In genomic region chr15:62358338-62359239, GRCm38 (mm10) we compare ENCODE assay signal across 18 mouse cellular contexts.
"Had no signal": no experiment of that assay in that cellular context is flagged by ENCODE, and none has a peak within 500 bp of the region (broad histone marks: within the 10 kb centered on the region; RNA-seq: fewer than 3 reads in every experiment).

No protein-coding gene starts in this region.

- H3K27me3 ChIP-seq: liver, embryonic 13.5 days; liver, embryonic 15.5 days; lung, embryonic 15.5 days; megakaryocyte, embryonic 14.5 days; midbrain, embryonic 13.5 days; neural tube, embryonic 12.5 days had no signal

- H3K36me3 ChIP-seq: liver, embryonic 13.5 days; liver, embryonic 15.5 days; lung, embryonic 15.5 days; midbrain, embryonic 13.5 days; neural tube, embryonic 12.5 days had no signal

- H3K9me3 ChIP-seq: liver, embryonic 13.5 days; liver, embryonic 15.5 days; lung, embryonic 15.5 days; midbrain, embryonic 13.5 days; neural tube, embryonic 12.5 days had no signal

- H3K27ac ChIP-seq: liver, embryonic 13.5 days; liver, embryonic 15.5 days; lung, embryonic 15.5 days; macrophage; midbrain, embryonic 13.5 days; neural tube, embryonic 12.5 days had no signal

- H3K4me2 ChIP-seq: liver, embryonic 13.5 days; liver, embryonic 15.5 days; lung, embryonic 15.5 days; midbrain, embryonic 11.5 days; midbrain, embryonic 13.5 days; neural tube, embryonic 12.5 days had no signal

- H3K9ac ChIP-seq: liver, embryonic 13.5 days; liver, embryonic 15.5 days; liver, postnatal 0 days; lung, embryonic 15.5 days; midbrain, embryonic 13.5 days; neural tube, embryonic 12.5 days had no signal

- H3K4me3 ChIP-seq: liver, embryonic 13.5 days; liver, embryonic 15.5 days; lung, embryonic 15.5 days; megakaryocyte, embryonic 14.5 days; midbrain, embryonic 13.5 days; neural tube, embryonic 12.5 days had no signal

- DNase-seq: liver, embryonic 13.5 days; liver, postnatal 0 days; lung, adult 2 months; lung, postnatal 14 days; lung, postnatal 36 days; right cerebral cortex, postnatal 14 days; thymus, adult 18-20 months; thymus, postnatal 14 days; thymus, postnatal 36 days had no signal

- H3K4me1 ChIP-seq: liver, embryonic 13.5 days; liver, embryonic 15.5 days; lung, embryonic 15.5 days; megakaryocyte, embryonic 14.5 days; midbrain, embryonic 13.5 days; neural tube, embryonic 12.5 days had no signal

- ATAC-seq: liver, postnatal 0 days; lung, postnatal 0 days; midbrain, embryonic 13.5 days; midbrain, embryonic 16.5 days had no signal
